Mouse (Mus musculus) liver, adult 2 months (tissue): ENCODE data around the gene Pfdn5. TPM values are rescaled to one million over a fixed set of nuclear protein-coding genes. Genes with fewer than 3 reads are reported as not detected.

ENCODE experiments used
- DNase-seq: peaks from one replicate; pipeline ENCODE4 v3.0.0-alpha.2; 2011; ENCODE audit warnings: low read depth, low spot score; ENCODE audit errors: extremely low read depth
- H3K27ac ChIP-seq: fragments of 200-500 bp; replicated peaks from 2 replicates; pipeline ENCODE4 v1.5.1; 2012; ENCODE audit warnings: low read depth, mild to moderate bottlenecking, control low read depth, inconsistent platforms, low read length; ENCODE audit not compliant: insufficient read depth
- H3K27me3 ChIP-seq: fragments of 200-500 bp; 2 replicates; pipeline ENCODE4 v1.6.1; 2012; ENCODE audit warnings: mild to moderate bottlenecking, moderate library complexity, low read length, inconsistent platforms; ENCODE audit not compliant: control insufficient read depth, insufficient read depth
- H3K36me3 ChIP-seq: fragments of 200-500 bp; 2 replicates; pipeline ENCODE4 v1.6.1; 2012; ENCODE audit warnings: low read length, inconsistent platforms; ENCODE audit not compliant: control insufficient read depth, insufficient read depth
- H3K4me1 ChIP-seq: fragments of 200-500 bp; 2 replicates; pipeline ENCODE4 v1.6.1; 2011; ENCODE audit warnings: low read length; ENCODE audit not compliant: control insufficient read depth, insufficient read depth
- H3K4me3 ChIP-seq: fragments of 200-500 bp; 2 replicates; pipeline ENCODE4 v1.5.1; 2011; ENCODE audit warnings: low read depth, mild to moderate bottlenecking, control low read depth, low read length, moderate library complexity; ENCODE audit not compliant: insufficient read depth
- H3K79me2 ChIP-seq: fragments of 200-500 bp; 2 replicates; pipeline ENCODE4 v1.6.1; 2012; ENCODE audit warnings: inconsistent platforms, mild to moderate bottlenecking, low read length, moderate library complexity; ENCODE audit not compliant: control insufficient read depth, insufficient read depth
- H3K9ac ChIP-seq: fragments of 200-500 bp; 2 replicates; pipeline ENCODE4 v1.6.1; 2012; ENCODE audit warnings: low read depth, mild to moderate bottlenecking, control low read depth, inconsistent platforms, low read length
- CTCF ChIP-seq: fragments of 200-500 bp; IDR thresholded peaks from 2 replicates; pipeline ENCODE4 v1.5.1; 2011; ENCODE audit warnings: low read depth, low read length, control low read depth
- POLR2A ChIP-seq: fragments of 200-500 bp; IDR thresholded peaks from 2 replicates; pipeline ENCODE4 v1.6.1; 2011; ENCODE audit warnings: low read length, control low read depth; ENCODE audit not compliant: insufficient read depth; ENCODE audit errors: extremely low read depth
- WGBS: fragments of 180-500 bp; shearing (Covaris S2); methylation state at CpG from one replicate; pipeline ENCODE4 v1.1.7; 2018; 5-methylcytosine and 5-hydroxymethylcytosine counted together
- polyA plus RNA-seq: library from polyadenylated mRNA; depleted of rRNA; stranded (reverse); fragments of >200 nt; gene quantifications from 2 replicates; pipeline ENCODE4 v1.2.3, GENCODE M21; 2012
- total RNA-seq: library from RNA; depleted of rRNA; stranded (reverse); fragments of >200 nt; gene quantifications from 2 replicates; pipeline ENCODE4 v1.2.3, GENCODE M21; 2014

Gene Pfdn5
- total and polyA plus RNA-seq, 2 experiments, result 45.2 to 195 TPM

DNA sequence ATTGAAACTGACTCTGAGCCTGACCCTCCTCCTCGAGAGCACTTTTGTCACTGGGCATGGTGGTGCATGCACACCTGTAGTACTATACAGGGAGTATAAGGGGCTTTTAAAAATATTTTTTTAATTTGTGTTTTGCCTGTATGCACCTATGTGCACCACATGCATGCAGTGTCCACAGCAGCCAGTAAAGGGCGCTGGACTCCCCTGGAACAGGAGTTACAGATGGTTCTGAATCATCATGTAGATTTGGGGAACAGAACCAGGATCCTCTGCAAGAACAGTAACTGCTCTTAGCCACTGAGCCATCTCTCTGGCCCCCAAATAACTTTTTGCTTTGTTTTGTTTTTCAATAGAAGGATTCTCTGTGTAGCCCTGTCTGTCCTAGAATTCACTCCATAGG is 26.3 kb downstream of the Pfdn5 start:
- WGBS, result 75% methylated on average over 2 of the region's 2 CpGs
- Histone ChIP-seq H3K4me3 (no peak overlapping the region), H3K9ac (no peak overlapping the region), H3K4me1 (peaks cover 7% of the 10 kb centered on the region; the same call in 1 of the 2 replicates), H3K36me3 (no peaks in the 10 kb centered on the region), H3K27ac (no peak overlapping the region), H3K27me3 (peaks cover 5% of the 10 kb centered on the region), H3K79me2 (no peaks in the 10 kb centered on the region)
- DNase-seq, result no peak
- no peak for TF ChIP-seq POLR2A
- peak; percentile 20; the same call in 1 of the 2 replicates for TF ChIP-seq CTCF

DNA sequence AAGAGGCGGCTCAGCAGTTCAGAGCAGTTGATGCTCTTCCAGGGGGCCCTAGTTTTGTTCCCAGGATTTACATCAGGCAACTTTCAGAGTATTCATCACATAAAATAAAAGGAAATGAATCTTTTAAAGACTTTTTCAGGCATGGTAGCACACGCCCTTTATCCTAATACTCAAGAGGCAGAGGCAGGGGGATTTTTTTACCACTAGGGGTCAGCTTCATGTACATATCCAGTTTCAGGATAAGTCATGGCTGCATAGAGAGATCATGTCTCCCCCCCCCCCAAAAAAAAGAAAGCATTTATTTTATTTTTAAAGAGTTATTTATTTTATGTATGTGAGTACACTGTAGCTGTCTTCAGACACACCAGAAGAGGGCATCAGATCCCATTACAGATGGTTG is 28.1 kb downstream of the Pfdn5 start:
- no peak overlapping the region for H3K27ac ChIP-seq
- H3K36me3 ChIP-seq, result no peaks in the 10 kb centered on the region
- no peak overlapping the region for H3K9ac ChIP-seq
- peaks cover 9% of the 10 kb centered on the region for H3K27me3 ChIP-seq
- no peak overlapping the region for H3K4me3 ChIP-seq
- no peak for DNase-seq
- WGBS, result 92% methylated on average over 2 of the region's 2 CpGs
- peaks cover 7% of the 10 kb centered on the region; the same call in 1 of the 2 replicates for H3K4me1 ChIP-seq
- no peak for TF ChIP-seq CTCF
- TF ChIP-seq POLR2A, result no peak
- H3K79me2 ChIP-seq, result no peaks in the 10 kb centered on the region

DNA sequence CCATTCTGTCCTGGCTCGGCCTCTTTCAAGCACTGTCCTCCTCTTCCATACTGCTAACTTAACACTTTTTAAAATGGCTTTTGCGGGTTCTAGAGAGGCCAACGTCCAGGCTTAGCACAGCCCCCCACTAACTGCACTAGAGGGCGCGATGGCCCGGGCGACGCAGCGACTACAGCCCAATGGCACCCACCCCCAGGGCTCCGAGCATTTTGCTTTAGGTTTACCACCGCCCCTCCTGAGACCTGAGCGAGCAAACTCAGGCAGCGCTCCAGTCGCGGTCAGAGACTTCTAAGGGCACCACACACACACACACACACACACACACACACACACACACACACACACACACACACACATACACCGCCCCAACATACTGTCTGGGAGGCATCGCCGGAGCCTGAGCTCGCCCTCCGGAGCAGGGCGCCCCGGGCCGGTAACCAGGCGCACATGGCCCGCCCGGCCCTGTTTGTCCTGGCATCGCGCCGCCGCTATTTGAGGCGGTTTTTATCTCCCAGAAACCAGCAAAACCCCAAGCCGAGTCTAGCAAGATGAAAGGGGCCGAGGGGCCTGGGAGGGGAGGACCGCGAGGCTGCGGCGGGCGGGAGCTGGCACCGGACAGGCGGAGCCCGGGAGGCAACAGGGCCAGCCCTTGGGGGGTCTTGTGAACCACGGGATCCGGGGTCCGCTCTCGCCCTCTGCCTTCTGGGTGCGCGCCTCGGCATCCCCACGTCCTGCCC is 29.4 kb downstream of the Pfdn5 start:
- Histone ChIP-seq H3K27me3 (peaks cover 9% of the 10 kb centered on the region), H3K9ac (peak overlapping the region; percentile 64), H3K27ac (peak overlapping the region; percentile 8; the same call in 1 of the 2 replicates), H3K4me3 (peak overlapping the region; percentile 55), H3K79me2 (no peaks in the 10 kb centered on the region), H3K36me3 (no peaks in the 10 kb centered on the region), H3K4me1 (peaks cover 5% of the 10 kb centered on the region; the same call in 1 of the 2 replicates)
- DNase-seq, result no peak
- TF ChIP-seq POLR2A, result no peak
- peak; percentile 28; the same call in 1 of the 2 replicates for TF ChIP-seq CTCF
- WGBS, result 1% methylated on average over 49 of the region's 49 CpGs

- Histone ChIP-seq H3K4me3 (peak overlapping the region; percentile 55), H3K36me3 (no peaks in the 10 kb centered on the region), H3K27me3 (peaks cover 9% of the 10 kb centered on the region), H3K4me1 (peaks cover 5% of the 10 kb centered on the region; the same call in 1 of the 2 replicates), H3K9ac (peak overlapping the region; percentile 64), H3K27ac (peak overlapping the region; percentile 8; the same call in 1 of the 2 replicates), H3K79me2 (no peaks in the 10 kb centered on the region)
- TF ChIP-seq POLR2A, result no peak
- TF ChIP-seq CTCF, result no peak
- WGBS, result 12% methylated on average over 38 of the region's 38 CpGs
- DNase-seq, result no peak
Measured at GRCm38 (mm10) chr15:102355871-102356441, 30.0 kb downstream of the Pfdn5 start.

DNA sequence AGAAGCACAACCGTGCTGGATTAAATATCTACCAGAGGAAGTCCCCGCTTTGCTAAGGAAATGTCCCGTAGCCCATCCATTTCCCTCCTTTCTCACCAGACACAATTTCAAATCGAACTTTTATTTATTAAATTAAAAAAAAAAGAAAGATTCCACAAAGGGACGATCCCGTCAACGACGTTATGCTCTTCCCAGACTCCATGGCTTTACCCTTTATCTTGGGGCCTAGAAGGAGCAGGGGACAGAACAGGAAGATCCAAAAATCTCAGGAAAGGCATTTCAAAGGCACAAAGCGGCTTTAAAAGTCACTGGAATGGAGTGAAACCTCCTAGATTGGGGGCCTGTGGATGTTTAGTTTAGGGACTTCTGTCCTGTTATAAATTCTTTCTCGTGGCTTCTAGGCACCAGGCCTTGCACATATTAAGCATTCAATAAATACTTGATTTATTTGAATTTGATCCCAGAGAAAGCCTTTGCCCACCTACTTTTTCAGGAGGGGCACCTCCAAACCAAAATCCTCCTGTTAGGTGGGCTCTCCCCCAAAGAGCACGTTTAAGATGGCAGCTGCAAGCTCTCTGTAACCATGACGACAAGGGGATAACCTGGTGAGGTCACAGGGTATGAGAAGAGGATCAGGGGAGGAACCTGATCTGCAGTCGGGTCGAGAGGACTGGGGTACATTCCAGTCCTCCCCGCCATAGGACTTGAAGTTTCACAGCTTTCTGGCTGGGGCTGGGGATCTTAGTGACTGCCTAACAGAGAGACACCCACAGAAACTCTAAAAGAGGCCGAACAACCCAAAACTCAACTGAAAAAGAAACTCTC is 30.8 kb downstream of the Pfdn5 start:
- Histone ChIP-seq H3K27me3 (peaks cover 9% of the 10 kb centered on the region), H3K79me2 (no peaks in the 10 kb centered on the region), H3K9ac (no peak overlapping the region), H3K4me1 (peaks cover 3% of the 10 kb centered on the region; the same call in 1 of the 2 replicates), H3K4me3 (no peak overlapping the region), H3K36me3 (no peaks in the 10 kb centered on the region), H3K27ac (no peak overlapping the region)
- TF ChIP-seq CTCF (no peak), POLR2A (no peak)
- no peak for DNase-seq
- 67% methylated on average over 16 of the region's 16 CpGs for WGBS
